Mouse (Mus musculus): Measurements from ENCODE around the gene 1700015G11Rik. TPM values are rescaled to one million over a fixed set of nuclear protein-coding genes. Genes with fewer than 3 reads are reported as not detected.

The 1700015G11Rik gene
- polyA plus RNA-seq (2016; fragmentation: Nextera tagmentation; extraction: Ambion mirVana) = not detected in 2 replicates

- H3K4me2 ChIP-seq (replicated peaks) = no peak within 1 kb of the TSS
- 87% methylated on average over 3 of the region's 3 CpGs for WGBS
- H3K4me1 ChIP-seq = no peaks in the 10 kb centered on the region
- no peaks in the 10 kb centered on the region for H3K36me3 ChIP-seq
- no peaks in the 10 kb centered on the region for H3K27me3 ChIP-seq
- H3K9me3 ChIP-seq = no peaks in the 10 kb centered on the region
- no peak within 1 kb of the TSS for H3K27ac ChIP-seq
- H3K4me3 ChIP-seq = no peak within 1 kb of the TSS
- no peak within 1 kb of the TSS for H3K9ac ChIP-seq
- ATAC-seq (ENCODE audit: insufficient number of reproducible peaks, insufficient read depth, low FRiP score, low TSS enrichment) = no peak
Observed at GRCm38 (mm10) chr7:52015628-52016027, at the start of gene 1700015G11Rik. Gene 1700015G11Rik (minus strand): TSS chr7:52015728.

GRCm38 (mm10) chr7:52056954-52057353, 41.4 kb upstream of the 1700015G11Rik start:
- H3K4me1 ChIP-seq = no peaks in the 10 kb centered on the region
- ATAC-seq (ENCODE audit: insufficient number of reproducible peaks, insufficient read depth, low FRiP score, low TSS enrichment) = no peak
- no peaks in the 10 kb centered on the region for H3K36me3 ChIP-seq
- no peak overlapping the region for H3K4me3 ChIP-seq
- H3K9ac ChIP-seq = no peak overlapping the region
- H3K27ac ChIP-seq = no peak overlapping the region
- 79% methylated on average over 2 of the region's 2 CpGs for WGBS
- no peaks in the 10 kb centered on the region for H3K27me3 ChIP-seq
- no peaks in the 10 kb centered on the region for H3K9me3 ChIP-seq
- H3K4me2 ChIP-seq (replicated peaks) = no peak overlapping the region

GRCm38 (mm10) chr7:52056274-52056673, 40.7 kb upstream of the 1700015G11Rik start:
- H3K9ac ChIP-seq = no peak overlapping the region

GRCm38 (mm10) chr7:52055831-52056230, 40.3 kb upstream of the 1700015G11Rik start:
- Histone ChIP-seq H3K27ac (no peak overlapping the region), H3K4me1 (no peaks in the 10 kb centered on the region), H3K27me3 (no peaks in the 10 kb centered on the region), H3K36me3 (no peaks in the 10 kb centered on the region), H3K9me3 (no peaks in the 10 kb centered on the region), H3K9ac (no peak overlapping the region), H3K4me3 (no peak overlapping the region), H3K4me2 (replicated peaks) (no peak overlapping the region)
- WGBS = 79% methylated on average over 2 of the region's 2 CpGs
- no peak for ATAC-seq (ENCODE audit: insufficient number of reproducible peaks, insufficient read depth, low FRiP score, low TSS enrichment)

More at GRCm38 (mm10) chr7:52056274-52056673, 40.7 kb upstream of the 1700015G11Rik start:
- Histone ChIP-seq H3K27me3 (no peaks in the 10 kb centered on the region), H3K4me1 (no peaks in the 10 kb centered on the region), H3K36me3 (no peaks in the 10 kb centered on the region), H3K4me3 (no peak overlapping the region), H3K9me3 (no peaks in the 10 kb centered on the region), H3K4me2 (replicated peaks) (no peak overlapping the region), H3K27ac (no peak overlapping the region)
- WGBS = 70% methylated on average over 4 of the region's 4 CpGs
- ATAC-seq (ENCODE audit: insufficient number of reproducible peaks, insufficient read depth, low FRiP score, low TSS enrichment) = no peak

GRCm38 (mm10) chr7:52037600-52038582, 22.4 kb upstream of the 1700015G11Rik start:
- Histone ChIP-seq H3K9me3 (no peaks in the 10 kb centered on the region), H3K27ac (no peak overlapping the region), H3K4me2 (replicated peaks) (no peak overlapping the region), H3K4me3 (no peak overlapping the region), H3K4me1 (no peaks in the 10 kb centered on the region), H3K9ac (no peak overlapping the region), H3K36me3 (no peaks in the 10 kb centered on the region), H3K27me3 (no peaks in the 10 kb centered on the region)
- no peak for ATAC-seq (ENCODE audit: insufficient number of reproducible peaks, insufficient read depth, low FRiP score, low TSS enrichment)
- 46% methylated on average over 8 of the region's 8 CpGs for WGBS

GRCm38 (mm10) chr7:52024050-52024626, 8.6 kb upstream of the 1700015G11Rik start:
- Histone ChIP-seq H3K9me3 (no peaks in the 10 kb centered on the region), H3K27ac (no peak overlapping the region), H3K36me3 (no peaks in the 10 kb centered on the region), H3K4me2 (replicated peaks) (no peak overlapping the region), H3K9ac (no peak overlapping the region), H3K27me3 (no peaks in the 10 kb centered on the region), H3K4me1 (no peaks in the 10 kb centered on the region), H3K4me3 (no peak overlapping the region)
- ATAC-seq (ENCODE audit: insufficient number of reproducible peaks, insufficient read depth, low FRiP score, low TSS enrichment) = no peak
- 89% methylated on average over 5 of the region's 5 CpGs for WGBS

GRCm38 (mm10) chr7:52022039-52022438, 6.5 kb upstream of the 1700015G11Rik start:
- ATAC-seq (ENCODE audit: insufficient number of reproducible peaks, insufficient read depth, low FRiP score, low TSS enrichment) = no peak
- no peaks in the 10 kb centered on the region for H3K27me3 ChIP-seq
- no peak overlapping the region for H3K9ac ChIP-seq
- no peak overlapping the region for H3K4me2 ChIP-seq (replicated peaks)
- 77% methylated on average over 4 of the region's 4 CpGs for WGBS
- H3K36me3 ChIP-seq = no peaks in the 10 kb centered on the region
- H3K4me1 ChIP-seq = no peaks in the 10 kb centered on the region
- H3K27ac ChIP-seq = no peak overlapping the region
- H3K4me3 ChIP-seq = no peak overlapping the region
- H3K9me3 ChIP-seq = no peaks in the 10 kb centered on the region

- Histone ChIP-seq H3K27me3 (no peaks in the 10 kb centered on the region), H3K9me3 (no peaks in the 10 kb centered on the region), H3K9ac (no peak overlapping the region), H3K4me1 (no peaks in the 10 kb centered on the region), H3K27ac (no peak overlapping the region), H3K36me3 (no peaks in the 10 kb centered on the region), H3K4me2 (replicated peaks) (no peak overlapping the region), H3K4me3 (no peak overlapping the region)
- no peak for ATAC-seq (ENCODE audit: insufficient number of reproducible peaks, insufficient read depth, low FRiP score, low TSS enrichment)
- 80% methylated on average over 1 of the region's 1 CpGs for WGBS
Observed at GRCm38 (mm10) chr7:52015180-52015579, 348 bp downstream of the 1700015G11Rik start.

GRCm38 (mm10) chr7:52013457-52013856, 2.1 kb downstream of the 1700015G11Rik start:
- no peak for ATAC-seq (ENCODE audit: insufficient number of reproducible peaks, insufficient read depth, low FRiP score, low TSS enrichment)
- no peaks in the 10 kb centered on the region for H3K27me3 ChIP-seq

GRCm38 (mm10) chr7:52007138-52007537, 8.4 kb downstream of the 1700015G11Rik start:
- no peaks in the 10 kb centered on the region for H3K4me1 ChIP-seq
- ATAC-seq (ENCODE audit: insufficient number of reproducible peaks, insufficient read depth, low FRiP score, low TSS enrichment) = no peak
- 88% methylated on average over 2 of the region's 2 CpGs for WGBS
- peaks cover 7% of the 10 kb centered on the region; the same call in 1 of the 2 replicates for H3K27me3 ChIP-seq
- no peaks in the 10 kb centered on the region for H3K9me3 ChIP-seq
- H3K36me3 ChIP-seq = no peaks in the 10 kb centered on the region
- H3K4me2 ChIP-seq (replicated peaks) = no peak overlapping the region
- no peak overlapping the region for H3K27ac ChIP-seq
- H3K4me3 ChIP-seq = no peak overlapping the region
- no peak overlapping the region for H3K9ac ChIP-seq

More at GRCm38 (mm10) chr7:52013457-52013856, 2.1 kb downstream of the 1700015G11Rik start:
- Histone ChIP-seq H3K4me3 (no peak overlapping the region), H3K4me2 (replicated peaks) (no peak overlapping the region), H3K27ac (no peak overlapping the region), H3K36me3 (no peaks in the 10 kb centered on the region), H3K4me1 (no peaks in the 10 kb centered on the region), H3K9ac (no peak overlapping the region), H3K9me3 (no peaks in the 10 kb centered on the region)
- WGBS = 75% methylated on average over 7 of the region's 7 CpGs

- Histone ChIP-seq H3K4me3 (peak overlapping the region; percentile 59), H3K9ac (no peak overlapping the region), H3K9me3 (no peaks in the 10 kb centered on the region), H3K36me3 (no peaks in the 10 kb centered on the region), H3K27ac (no peak overlapping the region), H3K4me2 (replicated peaks) (peak overlapping the region; percentile 79), H3K27me3 (peaks cover 7% of the 10 kb centered on the region; the same call in 1 of the 2 replicates), H3K4me1 (no peaks in the 10 kb centered on the region)
- WGBS = 0% methylated on average over 9 of the region's 9 CpGs
- ATAC-seq (ENCODE audit: insufficient number of reproducible peaks, insufficient read depth, low FRiP score, low TSS enrichment) = no peak; the same call in 1 of the 2 replicates
Observed at GRCm38 (mm10) chr7:52006296-52006630, 9.3 kb downstream of the 1700015G11Rik start.

All from embryonic facial prominence, embryonic 12.5 days (tissue).